Mouse (Mus musculus): ENCODE measurements around the gene Fignl2. TPM values are rescaled to one million over a fixed set of nuclear protein-coding genes. Genes with fewer than 3 reads are reported as not detected.
A peak's percentile ranks its signal among the peaks of the same experiment; 100 is the strongest.

The Fignl2 gene
- total RNA-seq, 2 experiments from 2014 or later = 0.59 to 1.1 TPM

GRCm38 (mm10) chr15:101008386-101009010 lies 69.9 kb downstream of the Fignl2 start:
- DNase-seq = no peak

GRCm38 (mm10) chr15:101007236-101007635 lies 71.1 kb downstream of the Fignl2 start:
- DNase-seq = no peak

DNA sequence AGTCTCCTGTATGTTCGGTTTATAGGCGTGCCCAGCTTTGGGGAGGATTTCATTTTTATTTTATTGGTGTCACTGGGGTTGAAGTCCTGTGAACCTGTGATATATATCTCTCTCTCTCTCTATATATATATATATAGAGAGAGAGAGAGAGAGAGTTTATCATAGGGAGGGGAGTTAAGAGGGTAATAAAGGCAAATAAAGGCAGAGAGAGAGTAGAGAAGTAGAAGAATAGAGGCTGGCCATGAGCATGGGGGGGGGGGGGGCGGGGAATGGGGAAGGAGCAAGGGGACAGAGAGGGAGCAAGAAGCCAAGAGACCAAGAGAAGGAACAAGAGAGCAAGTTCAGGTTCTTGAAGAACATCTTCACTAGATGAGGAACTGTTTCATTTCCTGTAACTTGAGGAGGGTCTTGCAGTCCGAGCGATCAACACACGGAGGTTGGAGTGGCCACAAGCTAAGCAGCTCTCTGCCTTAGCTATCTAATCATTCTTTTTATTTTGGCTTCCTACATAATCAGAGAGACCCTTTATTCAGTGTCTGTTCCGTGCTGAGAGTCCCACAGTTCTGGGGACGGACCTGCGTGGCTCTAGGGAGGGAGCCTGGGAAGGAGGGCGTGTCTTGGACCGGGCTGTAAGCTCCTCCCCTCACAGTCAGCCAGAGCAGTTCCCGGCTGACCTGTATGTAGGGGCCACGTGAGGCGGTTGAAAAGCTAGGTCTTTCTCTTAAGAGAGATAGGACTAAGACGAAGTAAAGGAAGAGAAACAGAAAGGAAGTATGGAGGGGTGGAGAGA lies 71.9 kb downstream of the Fignl2 start:
- DNase-seq = peak; percentile 41

DNA sequence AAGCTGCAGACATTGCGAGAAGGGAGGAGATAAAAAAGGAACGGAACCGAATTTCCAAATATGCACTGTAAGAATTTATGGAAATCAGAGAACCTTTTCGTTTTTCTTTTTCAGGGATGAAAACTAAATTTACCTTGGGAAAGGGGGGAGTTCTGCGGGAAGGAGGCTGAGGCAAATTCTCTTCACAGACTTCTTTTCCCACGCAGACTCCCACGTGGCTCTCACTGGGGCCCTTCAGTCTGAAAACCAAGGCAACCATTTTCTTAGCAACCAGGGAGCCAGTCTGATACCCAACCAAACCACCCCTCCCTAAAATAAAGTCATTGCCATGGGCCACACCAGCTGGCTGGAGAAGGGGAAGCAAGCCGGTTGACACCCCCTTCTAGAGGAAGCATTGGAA lies 72.7 kb downstream of the Fignl2 start:
- no peak for DNase-seq

GRCm38 (mm10) chr15:101004538-101004937 lies 73.8 kb downstream of the Fignl2 start:
- no peak for DNase-seq

- DNase-seq = no peak
These were observed 75.9 kb downstream of the Fignl2 start for GRCm38 (mm10) chr15:101002466-101002865.

- no peak for DNase-seq
These were observed 76.7 kb downstream of the Fignl2 start for GRCm38 (mm10) chr15:101001685-101002084.

Other genes starting within 250 kb of the Fignl2 start
- under 1 TPM; 0.13 to 0.32 TPM for gene Scn8a, start 208.7 kb downstream of the Fignl2 start, total RNA-seq (2021)
- not detected for gene Gm47841, start 31.2 kb downstream of the Fignl2 start, total RNA-seq (2021)
- gene Ankrd33, start 37.2 kb upstream of the Fignl2 start, total RNA-seq (2021) = not detected
- gene Acvrl1, start 50.0 kb upstream of the Fignl2 start, total RNA-seq (2021) = 10 to 100 TPM; 10.7 to 13.0 TPM
- 10 to 100 TPM; 23.0 to 34.4 TPM for gene Acvr1b, start 95.5 kb upstream of the Fignl2 start, total RNA-seq (2021)
- 1 to 10 TPM; 4.3 to 5.7 TPM for gene Grasp, start 145.6 kb upstream of the Fignl2 start, total RNA-seq (2021)
- 10 to 100 TPM; 52.2 to 90.7 TPM for gene Nr4a1, start 175.7 kb upstream of the Fignl2 start, total RNA-seq (2021)
- gene Atg101, start 205.7 kb upstream of the Fignl2 start, total RNA-seq (2021) = 10 to 100 TPM; 22.3 to 31.3 TPM
- gene 6030408B16Rik, start 214.6 kb upstream of the Fignl2 start, total RNA-seq (2021) = under 1 TPM; 0.31 to 0.32 TPM